Mouse (Mus musculus): ENCODE measurements around the gene Fpr-rs3.

Fpr-rs3 gene

DNA sequence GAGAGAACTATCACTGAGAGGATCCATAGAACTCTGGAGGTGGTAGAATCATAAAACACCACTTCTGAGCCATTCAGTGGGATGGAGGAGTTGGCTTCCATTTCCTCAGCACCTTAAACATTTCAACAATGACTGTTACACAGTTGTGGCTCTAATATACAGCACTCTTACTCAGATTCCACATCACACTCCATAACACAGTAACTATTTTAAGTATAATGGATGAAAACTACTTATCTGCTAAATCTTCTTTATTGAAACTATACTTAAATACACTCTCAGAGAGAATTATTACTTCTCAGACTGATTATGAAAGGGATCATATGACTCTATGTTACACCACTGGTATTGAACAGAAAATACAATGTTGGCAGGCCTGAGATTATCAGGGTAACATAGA, at the start of gene Fpr-rs3:
Gene Fpr-rs3 (minus strand): TSS at position 101 of the 400 bp plus-strand sequence.
- DNase-seq = no peak

DNA sequence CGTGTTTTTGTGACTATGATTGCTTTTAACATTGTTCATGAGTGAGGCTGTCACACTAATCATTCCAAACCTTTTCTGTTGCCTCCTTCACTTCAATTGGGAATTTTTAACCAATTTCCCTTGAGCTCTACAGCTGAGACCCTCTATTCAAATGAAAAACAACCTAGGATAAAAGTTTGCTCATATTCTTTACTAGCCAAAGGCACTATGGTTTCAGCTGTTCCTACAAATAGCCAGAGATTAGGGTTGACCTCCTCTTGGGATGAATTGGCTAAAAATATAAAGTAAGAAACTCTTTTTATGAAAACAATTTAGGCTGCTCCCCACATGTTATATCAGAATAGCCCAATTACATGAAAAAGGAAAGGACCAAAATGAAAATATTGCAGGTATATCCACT, 28.4 kb downstream of the Fpr-rs3 start, which contains the start of gene Vmn2r110:
Gene Vmn2r110 (minus strand): TSS at position 101 of the 400 bp plus-strand sequence.
- no peak for DNase-seq
